Mouse (Mus musculus) small intestine, adult 2 months (tissue): ENCODE results near the gene 4930474N05Rik.

Experiments
- CTCF ChIP-seq: fragments of 200-500 bp; IDR thresholded peaks from 2 replicates; pipeline ENCODE4 v1.5.1; 2012; ENCODE audit warnings: low read depth, mild to moderate bottlenecking, control low read depth, inconsistent platforms, low read length, moderate library complexity, mixed read lengths; ENCODE audit not compliant: insufficient replicate concordance, insufficient read length; ENCODE audit errors: extremely low read depth
- POLR2A ChIP-seq: fragments of 200-500 bp; IDR thresholded peaks from 2 replicates; pipeline ENCODE4 v1.6.1; 2012; ENCODE audit warnings: low read depth, mild to moderate bottlenecking, control low read depth, inconsistent platforms, low read length, moderate library complexity

GRCm38 (mm10) chr14:36100731-36101130 is 6.0 kb downstream of the 4930474N05Rik start:
- TF ChIP-seq POLR2A (no peak), CTCF (no peak)
